Comparison of ENCODE assay signal across 8 mouse cellular contexts in the genomic region with DNA sequence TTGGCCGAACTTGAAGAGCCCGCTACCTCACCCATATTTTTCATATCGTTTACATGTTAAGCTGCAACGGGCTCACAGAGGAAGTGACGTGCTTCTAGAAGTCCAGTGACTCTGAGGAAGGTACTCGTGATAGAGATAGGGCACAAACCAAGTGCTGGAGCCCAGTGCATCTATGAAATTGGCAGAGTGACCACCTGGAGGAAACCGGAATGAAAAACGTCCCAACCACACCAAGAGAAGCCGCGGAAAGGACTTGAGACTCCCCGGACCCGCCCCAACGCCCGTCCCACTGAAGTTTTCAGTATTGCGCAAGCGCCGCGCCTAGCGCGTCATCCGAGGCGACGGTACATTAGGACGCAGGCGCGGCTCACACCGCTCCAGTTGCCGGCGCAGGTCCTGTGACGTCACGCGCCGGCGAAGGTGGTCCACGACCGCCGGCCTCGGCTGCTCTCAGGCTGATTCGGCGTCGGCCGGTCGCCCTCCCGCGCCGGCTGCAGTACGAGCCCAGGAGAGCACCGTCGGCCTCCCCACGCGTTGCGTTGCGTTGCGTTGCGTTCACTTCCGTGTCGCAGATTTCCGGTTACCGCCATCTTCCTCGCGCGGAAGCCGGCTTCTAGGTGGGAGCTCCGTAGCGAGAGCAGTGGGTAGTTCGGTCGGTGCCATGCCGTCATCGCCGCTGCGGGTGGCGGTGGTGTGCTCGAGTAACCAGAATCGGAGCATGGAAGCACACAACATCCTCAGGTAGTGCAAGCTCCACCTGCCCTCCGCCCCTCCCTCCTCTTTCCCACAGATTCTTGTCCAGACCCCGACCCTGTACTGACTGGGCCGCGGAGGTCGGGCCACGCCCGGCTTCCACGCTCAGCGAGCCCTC. TPM values are rescaled to one million over a fixed set of nuclear protein-coding genes. Genes with fewer than 3 reads are reported as not detected.
A peak's percentile ranks its signal among the peaks of the same experiment; 100 is the strongest.
DNase-seq lines count a peak whose midpoint lies in the region; ATAC-seq lines count a peak whose summit lies in the region.

A gene (plus strand): TSS at position 80 of the 871 bp plus-strand sequence.

- H3K4me1 ChIP-seq in hindbrain, embryonic 12.5 days: peaks cover 17% of the 10 kb centered on the region

- H3K27me3 ChIP-seq in hindbrain, embryonic 12.5 days: no peaks in the 10 kb centered on the region

- ATAC-seq in hindbrain, embryonic 12.5 days (ENCODE audit: low FRiP score): peak; percentile 95

- peak within 1 kb of the TSS; percentile 59 for H3K4me2 ChIP-seq in hindbrain, embryonic 12.5 days (replicated peaks)

- peak within 1 kb of the TSS; percentile 91 for H3K27ac ChIP-seq in hindbrain, embryonic 12.5 days

- peak within 1 kb of the TSS; percentile 92 for H3K4me3 ChIP-seq in hindbrain, embryonic 12.5 days

- DNase-seq in Muller cell, postnatal 12 days (ENCODE audit: inconsistent ontology term): peak; percentile 97
- DNase-seq in cerebellum, adult 9-11 months: peak; percentile 94
- DNase-seq in frontal cortex, postnatal 10 days (ENCODE audit: low spot score in 2 of 2): peak; percentile 88 to 94
- peak; percentile 96 to 98 for DNase-seq in layer of hippocampus, postnatal 14 days (ENCODE audit: low spot score in 2 of 2)
- peak; percentile 96 for DNase-seq in lung, postnatal 14 days
- DNase-seq in retina, adult 2 months (ENCODE audit: low read depth, low spot score): peak; percentile 86
- DNase-seq in thymus, postnatal 36 days: peak; percentile 91 to 92

- peak within 1 kb of the TSS; percentile 89 for H3K9ac ChIP-seq in hindbrain, embryonic 12.5 days

- WGBS in hindbrain, embryonic 12.5 days: under 1% methylated on average over 76 of the region's 83 CpGs

- H3K9me3 ChIP-seq in hindbrain, embryonic 12.5 days (replicated peaks): no peaks in the 10 kb centered on the region

- no peaks in the 10 kb centered on the region for H3K36me3 ChIP-seq in hindbrain, embryonic 12.5 days

RNA-seq across cellular contexts. Expression of the gene that starts here (rescaled TPM):
- polyA plus RNA-seq in hindbrain, embryonic 12.5 days (2016; fragmentation: Nextera tagmentation; extraction: Ambion mirVana): 140 and 144 TPM in 2 replicates
- 10 to 100 TPM; 65.7 to 79.1 TPM for total RNA-seq in layer of hippocampus, postnatal 14 days (2021)

Comparison
In these comparisons a context has a peak if more than half of its experiments do, and no peak if none do; other contexts are left out.
1. Peak in every context shown above with its lines: DNase-seq, ATAC-seq, H3K4me3 ChIP-seq and H3K27ac ChIP-seq.